Mouse (Mus musculus) frontal cortex, postnatal 14 days (tissue): Measurements from ENCODE around the gene Nrde2.

Experiments used
- DNase-seq, 2 experiments: peaks; one replicate each; pipeline ENCODE4 v3.0.0; 2022; ENCODE audit warnings: low spot score in 2 of 2

The Nrde2 gene

DNA sequence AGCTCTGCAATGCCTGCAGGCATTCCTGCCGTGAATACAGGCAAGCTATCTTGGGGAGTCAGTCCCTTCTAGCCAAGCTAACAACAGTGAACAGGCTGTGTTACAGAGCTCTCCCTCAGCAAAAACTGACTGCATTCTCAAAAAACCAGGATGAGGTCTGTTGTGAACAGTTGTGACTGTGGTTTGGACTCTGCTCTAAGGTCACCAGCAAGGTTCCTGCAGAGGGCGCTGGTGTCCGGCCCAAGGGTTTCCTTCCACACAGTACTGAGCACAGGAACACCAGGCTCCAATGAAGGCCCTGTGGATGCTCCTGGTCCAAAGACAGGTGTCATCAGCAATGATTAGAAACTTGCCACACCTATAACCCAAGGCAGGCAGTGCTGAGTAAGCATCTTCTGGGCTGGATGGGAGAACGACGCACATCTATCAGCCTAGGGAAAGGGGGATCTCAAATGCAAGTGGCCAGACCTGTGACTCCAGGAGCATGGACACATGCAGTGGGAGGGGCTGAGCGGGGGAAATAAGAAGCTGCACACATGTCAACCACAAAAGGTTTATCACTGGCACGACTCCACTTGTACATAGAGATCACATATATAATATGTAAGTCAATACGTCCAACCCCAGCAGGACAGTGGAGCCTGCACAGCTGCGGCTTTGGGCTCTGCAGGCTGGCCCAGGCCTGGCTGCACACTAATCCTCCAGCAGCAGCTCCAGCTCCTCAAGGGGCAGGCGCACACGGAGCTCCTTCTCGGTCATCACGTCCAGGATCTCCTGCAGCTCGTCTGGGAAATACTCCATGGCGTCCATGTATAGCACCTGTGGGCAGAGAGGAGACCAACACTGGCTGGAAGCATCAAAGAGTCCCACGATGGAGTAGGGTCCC is 34.3 kb downstream of the Nrde2 start:
- DNase-seq, result no peak

GRCm38 (mm10) chr12:100123476-100123875 is 36.0 kb downstream of the Nrde2 start:
- DNase-seq, result peak in 1 of 2 experiments; percentile 65

GRCm38 (mm10) chr12:100122921-100123381 is 36.5 kb downstream of the Nrde2 start:
- DNase-seq, result no peak

DNA sequence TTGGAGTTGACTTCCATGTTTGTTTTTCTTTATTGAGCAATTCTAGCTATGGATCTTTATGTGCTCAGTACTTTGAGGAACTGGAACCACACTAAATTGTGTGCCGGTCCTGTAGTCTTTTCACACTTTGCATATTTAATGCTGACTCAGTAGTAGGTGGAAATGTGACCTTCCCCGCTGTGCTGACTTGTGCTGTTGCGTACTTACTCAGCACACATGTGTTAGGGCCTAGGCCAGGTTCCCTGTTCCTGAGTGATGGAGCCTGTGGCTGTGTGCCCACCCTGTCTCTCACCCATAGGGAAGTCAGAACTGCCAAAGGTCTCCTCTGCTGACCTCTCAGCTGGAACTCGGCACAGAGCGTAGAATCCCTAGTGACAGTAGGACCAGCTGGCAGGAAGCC is 43.5 kb downstream of the Nrde2 start:
- no peak for DNase-seq

DNA sequence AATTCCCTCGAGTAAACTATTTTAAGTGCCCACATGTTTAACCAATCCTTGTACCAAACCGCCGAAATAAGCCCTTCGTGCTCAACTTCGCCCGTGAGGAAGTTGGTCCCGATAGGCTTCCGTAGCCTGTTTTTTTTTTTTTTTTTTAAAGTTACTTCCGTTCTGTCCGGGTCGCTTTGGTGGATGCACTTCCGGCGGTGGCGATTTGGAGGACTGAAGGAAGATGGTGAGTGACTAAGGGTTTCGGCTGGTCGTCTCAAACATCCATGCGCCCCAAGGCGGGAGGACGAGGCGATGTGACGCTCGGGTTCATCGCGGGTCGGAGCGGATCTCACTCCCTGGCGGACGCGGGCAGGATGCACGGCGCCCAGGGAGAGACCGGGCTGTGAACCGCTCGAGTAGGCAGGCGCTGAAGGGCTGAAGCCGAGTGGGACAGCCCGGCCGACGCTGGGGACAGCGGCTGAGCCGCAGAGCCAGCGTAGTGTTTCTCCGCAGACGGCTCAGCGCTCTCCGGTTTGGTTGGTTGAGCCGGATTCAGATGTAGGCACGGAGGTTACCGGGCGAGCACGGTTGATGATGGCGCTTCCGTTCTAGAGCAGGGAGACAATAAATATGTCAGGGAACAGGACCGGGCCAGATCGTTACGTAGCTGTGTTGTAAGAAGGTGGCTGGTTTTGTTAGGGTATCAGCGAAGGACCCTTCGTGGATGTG is 49.3 kb downstream of the Nrde2 start, which contains the start of gene Psmc1:
Psmc1 (plus strand) TSS at position 169 of the 711 bp plus-strand sequence.
- DNase-seq, result peak; percentile 69 to 74

- DNase-seq, result no peak
Observed at GRCm38 (mm10) chr12:100107436-100107835, 52.0 kb downstream of the Nrde2 start.

DNA sequence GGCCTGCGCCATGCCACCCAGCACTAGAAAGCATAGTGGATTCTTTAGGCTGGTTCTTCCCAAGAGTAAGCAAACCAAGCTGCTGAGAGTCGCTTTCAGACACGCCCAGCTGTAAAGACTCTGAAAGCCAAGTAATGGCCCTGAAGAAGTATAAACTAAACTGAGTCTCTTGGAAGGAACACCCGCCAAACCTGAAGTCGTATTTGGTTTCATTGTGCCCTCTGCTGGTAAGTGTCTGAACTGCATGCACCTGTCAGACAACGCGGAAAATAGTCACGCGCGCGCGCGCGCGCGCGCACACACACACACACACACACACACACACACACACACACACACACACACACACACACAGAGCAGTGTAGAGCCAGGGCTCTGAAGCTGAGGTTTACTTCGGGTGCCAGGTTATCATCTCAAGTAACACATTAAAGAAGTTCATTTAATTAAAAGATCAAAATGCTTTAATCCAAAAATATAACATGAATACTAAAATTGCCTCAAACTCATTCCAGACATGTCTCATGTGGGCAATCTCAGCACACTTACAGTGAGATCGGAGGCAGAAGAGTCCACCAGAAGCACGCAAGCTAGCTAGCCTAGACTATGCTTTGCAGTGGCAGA is 53.1 kb downstream of the Nrde2 start:
- peak in 1 of 2 experiments; percentile 79 for DNase-seq

DNA sequence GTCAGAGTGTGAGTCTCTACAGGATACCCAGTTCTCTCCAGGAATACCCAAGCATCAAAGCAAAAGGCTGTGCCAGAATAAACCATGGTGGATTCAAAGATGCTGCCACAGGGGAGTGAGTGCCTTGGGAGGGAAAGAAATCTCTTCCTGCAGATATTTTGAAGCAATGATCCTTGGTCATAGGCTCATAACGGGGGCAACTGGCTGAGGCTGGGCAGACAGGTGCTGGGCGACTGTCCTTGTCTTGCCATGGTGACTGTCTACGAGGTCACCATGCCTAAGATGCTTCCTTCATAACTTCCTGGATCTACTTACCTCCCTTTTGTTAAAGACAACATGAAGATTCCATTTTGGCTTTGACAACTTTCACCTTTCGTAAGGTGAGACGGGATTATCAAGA is 54.9 kb downstream of the Nrde2 start:
- no peak for DNase-seq

DNA sequence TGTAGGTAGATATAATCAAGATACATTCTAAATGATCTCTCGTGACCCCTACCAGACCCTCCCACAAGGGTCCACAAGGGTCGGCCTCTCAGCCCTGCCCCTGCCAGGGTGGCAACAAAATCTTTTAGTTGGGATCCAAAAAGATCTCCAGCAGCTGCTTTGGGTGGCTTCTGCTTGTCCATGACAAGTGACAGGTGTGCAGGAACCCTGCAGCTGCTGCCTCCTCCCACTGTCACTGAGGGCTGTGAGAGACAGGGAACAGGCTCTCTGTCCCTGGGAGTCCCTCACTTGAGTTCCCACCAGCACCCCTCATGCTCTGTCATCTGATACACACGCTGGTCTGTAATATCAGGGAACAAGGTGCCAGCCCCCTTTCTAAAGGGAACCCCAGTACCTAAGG is 57.8 kb downstream of the Nrde2 start:
- DNase-seq, result no peak

DNA sequence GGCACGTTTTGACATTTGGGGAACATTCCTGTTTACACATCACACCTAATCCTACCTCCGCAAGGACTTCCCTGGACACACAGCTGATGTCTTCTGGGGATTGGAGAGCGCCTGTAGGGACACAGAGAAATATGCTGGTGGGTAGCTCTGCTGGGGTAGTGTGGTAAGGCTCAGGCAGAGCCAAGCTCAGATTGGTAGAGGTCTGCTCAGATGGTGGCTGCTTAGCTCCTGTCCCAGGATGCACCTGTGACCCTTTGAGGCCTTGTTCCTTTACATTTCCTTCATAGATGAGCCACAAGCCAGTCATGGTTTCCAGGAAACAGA is 58.8 kb downstream of the Nrde2 start:
- no peak for DNase-seq

DNA sequence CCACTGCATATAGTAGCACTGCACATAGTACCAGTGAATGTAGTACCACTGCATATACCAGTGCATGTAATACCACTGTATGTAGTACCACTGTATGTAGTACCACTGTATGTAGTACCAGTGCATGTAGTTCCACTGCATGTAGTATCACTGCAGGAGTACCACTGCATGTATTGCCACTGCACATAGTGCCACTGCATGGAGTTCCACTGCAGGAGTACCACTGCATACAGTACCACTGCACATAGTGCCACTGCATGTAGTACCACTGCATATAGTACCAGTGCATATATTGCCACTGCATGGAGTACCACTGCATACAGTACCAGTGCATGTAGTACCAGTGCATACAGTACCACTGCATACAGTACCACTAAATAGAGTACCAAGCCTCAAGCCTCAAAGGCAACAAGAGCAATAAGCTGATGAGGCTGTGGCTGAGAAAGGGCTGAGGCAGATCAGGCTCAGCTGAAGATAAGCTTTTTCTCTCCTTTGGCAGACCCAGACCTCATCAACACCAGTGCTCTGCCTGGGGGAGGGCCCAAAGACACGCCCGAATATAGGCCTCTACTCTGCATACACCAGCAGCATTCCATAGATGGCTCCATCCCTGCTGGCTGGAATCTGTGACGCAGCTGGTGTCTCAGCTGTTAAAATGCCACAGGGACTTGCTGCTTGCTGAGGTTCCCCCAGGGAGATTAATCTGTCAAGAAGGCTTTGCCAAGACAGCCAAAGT is 59.3 kb downstream of the Nrde2 start:
- DNase-seq, result no peak

DNA sequence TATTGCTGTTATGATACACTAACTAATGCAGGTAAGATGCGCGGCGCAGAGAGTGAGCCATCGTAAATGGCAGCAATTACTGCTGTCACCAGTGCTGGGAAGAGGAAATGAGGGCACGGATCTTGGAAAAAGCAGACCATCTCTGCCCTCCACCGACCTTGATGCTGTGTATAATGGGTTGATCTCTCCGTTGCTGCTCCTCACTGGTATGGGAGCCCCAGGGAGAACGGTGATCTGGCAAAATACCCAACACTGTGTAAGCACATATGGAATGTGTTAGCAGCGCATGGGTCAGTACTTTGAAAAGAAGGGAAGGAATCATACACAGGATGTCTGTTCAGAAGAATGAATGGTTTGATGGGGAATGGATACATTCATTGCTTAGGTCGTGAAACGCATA is 66.4 kb downstream of the Nrde2 start:
- DNase-seq, result no peak

GRCm38 (mm10) chr12:100090750-100091149 is 68.7 kb downstream of the Nrde2 start:
- DNase-seq, result no peak

- DNase-seq, result no peak
Observed at GRCm38 (mm10) chr12:100089265-100089664, 70.2 kb downstream of the Nrde2 start.

GRCm38 (mm10) chr12:100088026-100088425 is 71.4 kb downstream of the Nrde2 start:
- no peak for DNase-seq

DNA sequence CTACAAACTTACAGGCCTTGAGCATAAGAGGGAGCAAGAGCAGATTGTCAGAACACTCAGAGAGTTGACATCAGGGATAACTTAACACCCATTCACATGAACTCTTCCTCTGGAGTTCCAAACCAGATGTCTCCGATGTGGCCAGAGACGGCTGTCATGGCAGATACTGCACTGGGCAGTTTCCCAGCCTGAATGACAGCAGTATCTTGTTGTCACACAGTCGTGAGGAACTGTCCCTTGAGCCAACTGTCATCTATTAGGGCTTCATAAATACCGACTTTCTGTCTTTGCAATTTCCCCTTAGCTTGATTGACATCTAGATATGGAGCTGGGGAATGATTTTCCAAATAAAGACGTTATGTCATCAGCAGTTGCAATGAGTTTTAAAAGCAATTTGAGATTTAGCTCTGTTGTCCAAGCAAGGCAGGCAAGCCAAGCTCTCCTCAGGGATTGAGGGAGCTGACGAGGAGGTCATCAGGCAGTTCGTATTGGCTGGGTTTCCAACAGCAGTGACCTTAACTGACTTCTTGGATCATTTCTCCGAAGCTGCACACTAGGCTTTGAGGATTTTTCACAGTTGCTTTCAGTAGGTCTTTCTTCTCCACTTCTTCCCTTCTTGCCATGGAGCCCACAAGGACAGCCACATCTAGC is 79.7 kb downstream of the Nrde2 start:
- DNase-seq, result no peak

DNA sequence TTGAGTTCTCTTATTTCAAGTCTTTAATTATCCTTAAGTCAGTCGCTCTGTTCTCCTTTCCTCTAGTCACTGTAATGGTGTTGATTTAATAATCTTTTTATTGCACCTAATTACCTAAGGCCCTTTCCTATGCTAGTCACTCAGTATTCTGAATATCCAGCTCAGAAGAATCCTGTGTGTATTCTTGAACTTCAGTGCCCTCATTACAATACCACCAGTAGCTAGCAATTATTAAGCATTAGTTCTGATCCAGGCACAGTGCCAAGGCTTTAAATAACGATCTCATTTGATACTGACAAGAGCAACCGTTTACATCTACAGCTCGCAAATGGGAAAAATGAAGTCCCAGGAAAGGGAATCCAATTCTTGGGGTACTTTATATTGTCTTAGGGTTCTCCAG is 83.7 kb downstream of the Nrde2 start:
- no peak for DNase-seq
